Mouse (Mus musculus): ENCODE results near the gene Vps26a. TPM values are rescaled to one million over a fixed set of nuclear protein-coding genes. Genes with fewer than 3 reads are reported as not detected.

Gene Vps26a
- total RNA-seq (2014; fragmentation: Nextera tagmentation): 63.4 and 79.5 TPM in 2 replicates
- total RNA-seq (2017): 134 and 165 TPM in 2 replicates
- 5.1 and 10.3 TPM in 2 replicates for polyA plus RNA-seq (2012)

- ATAC-seq (ENCODE audit: extremely low read depth, insufficient number of reproducible peaks, low FRiP score, poor library complexity, severe bottlenecking) (peak; percentile 71), DNase-seq (ENCODE audit: low spot score) (peak; percentile 72)
- Histone ChIP-seq H3K36me3 (replicated peaks) (peaks cover 7% of the 10 kb centered on the region), H3K4me1 (ENCODE audit: insufficient read depth, low read depth, low read length) (peaks cover 12% of the 10 kb centered on the region; the same call in 1 of the 2 replicates), H3K27me3 (ENCODE audit: insufficient read depth, low read length) (no peaks in the 10 kb centered on the region), H3K9me3 (replicated peaks) (no peaks in the 10 kb centered on the region), H3K4me3 (ENCODE audit: low read depth, low read length) (peak within 1 kb of the TSS; percentile 81)
- TF ChIP-seq CTCF (IDR thresholded peaks at IDR 0.05; ENCODE audit: low read depth, low read length): no peak
- no peak for TF ChIP-seq TAL1 (conservative IDR thresholded peaks at IDR 0.05; ENCODE audit: low read depth, low read length)
- TF ChIP-seq GATA1 (IDR thresholded peaks at IDR 0.05; ENCODE audit: borderline replicate concordance, low read length): no peak
- TF ChIP-seq GATA2 (IDR thresholded peaks at IDR 0.05; ENCODE audit: borderline replicate concordance, low read depth, low read length): no peak
- no peak for TF ChIP-seq POLR2AphosphoS5 (IDR thresholded peaks at IDR 0.05; ENCODE audit: insufficient replicate concordance, low read depth, low read length)
Measured at GRCm38 (mm10) chr10:62486618-62487415, at the start of gene Vps26a. Gene Vps26a, minus strand, starts transcription at chr10:62486805.

GRCm38 (mm10) chr10:62534509-62534908 lies 47.9 kb upstream of the Vps26a start:
- TF ChIP-seq GATA1 (IDR thresholded peaks at IDR 0.05; ENCODE audit: borderline replicate concordance, low read length) (no peak), TAL1 (conservative IDR thresholded peaks at IDR 0.05; ENCODE audit: low read depth, low read length) (no peak), CTCF (IDR thresholded peaks at IDR 0.05; ENCODE audit: low read depth, low read length) (no peak), POLR2AphosphoS5 (IDR thresholded peaks at IDR 0.05; ENCODE audit: insufficient replicate concordance, low read depth, low read length) (no peak), GATA2 (IDR thresholded peaks at IDR 0.05; ENCODE audit: borderline replicate concordance, low read depth, low read length) (no peak)
- no peak overlapping the region for H3K4me3 ChIP-seq (ENCODE audit: low read depth, low read length)
- DNase-seq (ENCODE audit: low spot score) (no peak), ATAC-seq (ENCODE audit: extremely low read depth, insufficient number of reproducible peaks, low FRiP score, poor library complexity, severe bottlenecking) (no peak)
- H3K36me3 ChIP-seq (replicated peaks): no peaks in the 10 kb centered on the region
- 0 out of 2 replicates have a peak, but pooled peaks cover 6% of the 10 kb centered on the region for H3K27me3 ChIP-seq (ENCODE audit: insufficient read depth, low read length)
- peaks cover 21% of the 10 kb centered on the region for H3K4me1 ChIP-seq (ENCODE audit: insufficient read depth, low read depth, low read length)
- no peaks in the 10 kb centered on the region for H3K9me3 ChIP-seq (replicated peaks)

GRCm38 (mm10) chr10:62532832-62533231 lies 46.2 kb upstream of the Vps26a start:
- Histone ChIP-seq H3K27me3 (ENCODE audit: insufficient read depth, low read length) (0 out of 2 replicates have a peak, but pooled peaks cover 6% of the 10 kb centered on the region), H3K4me1 (ENCODE audit: insufficient read depth, low read depth, low read length) (peaks cover 18% of the 10 kb centered on the region), H3K4me3 (ENCODE audit: low read depth, low read length) (no peak overlapping the region), H3K9me3 (replicated peaks) (no peaks in the 10 kb centered on the region), H3K36me3 (replicated peaks) (no peaks in the 10 kb centered on the region)
- DNase-seq (ENCODE audit: low spot score) (peak; percentile 28), ATAC-seq (ENCODE audit: extremely low read depth, insufficient number of reproducible peaks, low FRiP score, poor library complexity, severe bottlenecking) (no peak; the same call in 1 of the 2 replicates)
- no peak for TF ChIP-seq POLR2AphosphoS5 (IDR thresholded peaks at IDR 0.05; ENCODE audit: insufficient replicate concordance, low read depth, low read length)

- no peak overlapping the region for H3K4me3 ChIP-seq (ENCODE audit: low read depth, low read length)
- H3K4me1 ChIP-seq (ENCODE audit: insufficient read depth, low read depth, low read length): peaks cover 10% of the 10 kb centered on the region
- H3K36me3 ChIP-seq (replicated peaks): no peaks in the 10 kb centered on the region
- TF ChIP-seq GATA1 (IDR thresholded peaks at IDR 0.05; ENCODE audit: borderline replicate concordance, low read length): no peak
- TF ChIP-seq TAL1 (conservative IDR thresholded peaks at IDR 0.05; ENCODE audit: low read depth, low read length): no peak
- TF ChIP-seq CTCF (IDR thresholded peaks at IDR 0.05; ENCODE audit: low read depth, low read length): no peak
- no peak for TF ChIP-seq GATA2 (IDR thresholded peaks at IDR 0.05; ENCODE audit: borderline replicate concordance, low read depth, low read length)
- no peak for TF ChIP-seq POLR2AphosphoS5 (IDR thresholded peaks at IDR 0.05; ENCODE audit: insufficient replicate concordance, low read depth, low read length)
- DNase-seq (ENCODE audit: low spot score) (no peak), ATAC-seq (ENCODE audit: extremely low read depth, insufficient number of reproducible peaks, low FRiP score, poor library complexity, severe bottlenecking) (no peak)
- no peaks in the 10 kb centered on the region for H3K9me3 ChIP-seq (replicated peaks)
- H3K27me3 ChIP-seq (ENCODE audit: insufficient read depth, low read length): 0 out of 2 replicates have a peak, but pooled peaks cover 8% of the 10 kb centered on the region
Measured at GRCm38 (mm10) chr10:62530183-62530582, 43.6 kb upstream of the Vps26a start.

- no peak for DNase-seq (ENCODE audit: low spot score)
- no peak for ATAC-seq (ENCODE audit: extremely low read depth, insufficient number of reproducible peaks, low FRiP score, poor library complexity, severe bottlenecking)
- Histone ChIP-seq H3K9me3 (replicated peaks) (no peaks in the 10 kb centered on the region), H3K27me3 (ENCODE audit: insufficient read depth, low read length) (0 out of 2 replicates have a peak, but pooled peaks cover 8% of the 10 kb centered on the region), H3K36me3 (replicated peaks) (no peaks in the 10 kb centered on the region), H3K4me3 (ENCODE audit: low read depth, low read length) (no peak within 1 kb of the TSS), H3K4me1 (ENCODE audit: insufficient read depth, low read depth, low read length) (peaks cover 8% of the 10 kb centered on the region)
- TF ChIP-seq GATA1 (IDR thresholded peaks at IDR 0.05; ENCODE audit: borderline replicate concordance, low read length): no peak
- no peak for TF ChIP-seq GATA2 (IDR thresholded peaks at IDR 0.05; ENCODE audit: borderline replicate concordance, low read depth, low read length)
- no peak for TF ChIP-seq TAL1 (conservative IDR thresholded peaks at IDR 0.05; ENCODE audit: low read depth, low read length)
- no peak for TF ChIP-seq CTCF (IDR thresholded peaks at IDR 0.05; ENCODE audit: low read depth, low read length)
Measured at GRCm38 (mm10) chr10:62527351-62527750, 40.7 kb upstream of the Vps26a start, which contains the start of gene Srgn. Gene Srgn, minus strand, starts transcription at chr10:62527451.

- Histone ChIP-seq H3K27me3 (ENCODE audit: insufficient read depth, low read length) (0 out of 2 replicates have a peak, but pooled peaks cover 2% of the 10 kb centered on the region), H3K4me3 (ENCODE audit: low read depth, low read length) (no peak overlapping the region), H3K9me3 (replicated peaks) (no peaks in the 10 kb centered on the region), H3K36me3 (replicated peaks) (no peaks in the 10 kb centered on the region), H3K4me1 (ENCODE audit: insufficient read depth, low read depth, low read length) (peaks cover 29% of the 10 kb centered on the region)
- DNase-seq (ENCODE audit: low spot score): no peak
- no peak for TF ChIP-seq CTCF (IDR thresholded peaks at IDR 0.05; ENCODE audit: low read depth, low read length)
- no peak for TF ChIP-seq GATA2 (IDR thresholded peaks at IDR 0.05; ENCODE audit: borderline replicate concordance, low read depth, low read length)
- no peak for TF ChIP-seq TAL1 (conservative IDR thresholded peaks at IDR 0.05; ENCODE audit: low read depth, low read length)
- TF ChIP-seq GATA1 (IDR thresholded peaks at IDR 0.05; ENCODE audit: borderline replicate concordance, low read length): no peak
- TF ChIP-seq POLR2AphosphoS5 (IDR thresholded peaks at IDR 0.05; ENCODE audit: insufficient replicate concordance, low read depth, low read length): no peak
- no peak for ATAC-seq (ENCODE audit: extremely low read depth, insufficient number of reproducible peaks, low FRiP score, poor library complexity, severe bottlenecking)
Measured at GRCm38 (mm10) chr10:62522346-62522950, 35.8 kb upstream of the Vps26a start.
